Mouse (Mus musculus) heart, postnatal 0 days (tissue): ENCODE data around the gene Col8a1.

Experiments
- CTCF ChIP-seq: IDR thresholded peaks from 2 replicates; pipeline ENCODE4 v1.5.1; 2016; ENCODE audit warnings: antibody characterized with exemption, control low read depth, low read depth
- EP300 ChIP-seq: IDR thresholded peaks from 2 replicates; pipeline ENCODE4 v1.6.1; 2016; ENCODE audit warnings: antibody characterized with exemption, low read depth

DNA sequence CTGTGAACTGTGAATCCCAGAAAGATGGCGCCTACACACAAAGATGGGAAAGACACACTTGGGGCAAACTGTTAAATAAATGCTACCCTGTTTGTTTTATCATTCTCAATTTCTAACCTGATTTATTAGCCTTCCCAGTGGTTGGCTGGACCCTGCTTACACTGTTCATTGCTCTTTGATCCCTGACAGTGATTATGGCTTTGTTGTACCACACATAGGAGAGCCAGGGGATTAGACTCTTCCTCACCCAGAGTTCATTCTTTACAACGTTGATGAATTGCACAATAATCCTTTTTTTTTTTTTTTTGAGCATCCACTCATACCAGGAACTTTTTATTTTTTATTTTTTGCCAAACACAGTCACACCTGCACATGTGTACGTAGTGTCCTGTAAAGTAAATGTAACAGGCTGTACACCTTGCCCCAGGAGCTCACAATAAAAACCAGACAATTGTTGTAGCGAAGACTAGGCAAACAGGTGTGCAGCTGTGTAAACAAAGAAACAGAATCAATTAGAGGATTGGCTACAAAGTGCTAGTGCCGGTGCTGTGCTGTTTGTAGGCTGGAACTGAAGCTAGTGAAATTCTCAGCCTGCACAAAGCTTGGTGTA, 68.6 kb downstream of the Col8a1 start:
- TF ChIP-seq EP300 = no peak
- TF ChIP-seq CTCF = no peak
